Mouse (Mus musculus): ENCODE results near the gene Adam22.
A peak's percentile ranks its signal among the peaks of the same experiment; 100 is the strongest.

Gene Adam22

GRCm38 (mm10) chr5:8367614-8368327 is at the start of gene Adam22:
Gene Adam22 (minus strand): TSS chr5:8368160.
- peak; percentile 93 to 97 for DNase-seq

GRCm38 (mm10) chr5:8417443-8417842 is 49.5 kb upstream of the Adam22 start:
- DNase-seq = no peak

GRCm38 (mm10) chr5:8416683-8417413 is 48.9 kb upstream of the Adam22 start:
- no peak for DNase-seq

GRCm38 (mm10) chr5:8408746-8409145 is 40.8 kb upstream of the Adam22 start:
- no peak for DNase-seq

- DNase-seq = no peak
Measured at GRCm38 (mm10) chr5:8397587-8398249, 29.8 kb upstream of the Adam22 start.

GRCm38 (mm10) chr5:8393891-8394583 is 26.1 kb upstream of the Adam22 start:
- DNase-seq = no peak

- no peak for DNase-seq
Measured at GRCm38 (mm10) chr5:8374297-8374906, 6.4 kb upstream of the Adam22 start.

GRCm38 (mm10) chr5:8373415-8373814 is 5.5 kb upstream of the Adam22 start:
- DNase-seq = no peak

- no peak for DNase-seq
Measured at GRCm38 (mm10) chr5:8368781-8369180, 821 bp upstream of the Adam22 start.

- DNase-seq = no peak
Measured at GRCm38 (mm10) chr5:8368328-8368692, 350 bp upstream of the Adam22 start.

GRCm38 (mm10) chr5:8366771-8367613 is 968 bp downstream of the Adam22 start:
- DNase-seq = peak; percentile 68 to 69

GRCm38 (mm10) chr5:8362361-8362760 is 5.6 kb downstream of the Adam22 start:
- DNase-seq = peak; percentile 57 to 68

GRCm38 (mm10) chr5:8357677-8358076 is 10.3 kb downstream of the Adam22 start:
- DNase-seq = no peak

GRCm38 (mm10) chr5:8356885-8357651 is 10.9 kb downstream of the Adam22 start:
- no peak for DNase-seq

GRCm38 (mm10) chr5:8356326-8356725 is 11.6 kb downstream of the Adam22 start:
- peak; percentile 35 to 46 for DNase-seq

- DNase-seq = no peak
Measured at GRCm38 (mm10) chr5:8349557-8349956, 18.4 kb downstream of the Adam22 start.

- DNase-seq = no peak
Measured at GRCm38 (mm10) chr5:8346329-8346728, 21.6 kb downstream of the Adam22 start.

GRCm38 (mm10) chr5:8343296-8343695 is 24.7 kb downstream of the Adam22 start:
- no peak for DNase-seq

- DNase-seq = peak in 1 of 2 experiments; percentile 10
Measured at GRCm38 (mm10) chr5:8341676-8342075, 26.3 kb downstream of the Adam22 start.

- no peak for DNase-seq
Measured at GRCm38 (mm10) chr5:8327645-8328269, 40.2 kb downstream of the Adam22 start.
